Mouse (Mus musculus): ENCODE results near the gene Sun5.

GRCm38 (mm10) chr2:153870984-153871383 lies at the start of gene Sun5:
- TF ChIP-seq CTCF (IDR thresholded peaks at IDR 0.05; ENCODE audit: insufficient read depth, low read length) (no peak), POLR2A (IDR thresholded peaks at IDR 0.05; ENCODE audit: borderline replicate concordance, extremely low read depth, low read depth, low read length) (no peak)
